Mouse (Mus musculus) thymus, adult 2 months (tissue): ENCODE results near the gene Ngdn. TPM values are rescaled to one million over a fixed set of nuclear protein-coding genes. Genes with fewer than 3 reads are reported as not detected.

Experiments
- DNase-seq: peaks from one replicate; pipeline ENCODE4 v3.0.0; 2021
- H3K27ac ChIP-seq: fragments of 200-500 bp; 2 replicates; pipeline ENCODE4 v1.5.1; 2012; ENCODE audit warnings: low read length, control low read depth; ENCODE audit not compliant: control insufficient read depth, insufficient read depth
- H3K27me3 ChIP-seq: fragments of 200-500 bp; 2 replicates; pipeline ENCODE4 v1.6.1; 2012; ENCODE audit warnings: mild to moderate bottlenecking, low read length, moderate library complexity, mixed read lengths; ENCODE audit not compliant: control insufficient read depth, insufficient read depth
- H3K36me3 ChIP-seq: fragments of 200-500 bp; 2 replicates; pipeline ENCODE4 v1.6.1; 2012; ENCODE audit warnings: mild to moderate bottlenecking, low read length, moderate library complexity; ENCODE audit not compliant: control insufficient read depth, insufficient read depth
- H3K4me1 ChIP-seq: fragments of 200-500 bp; replicated peaks from 2 replicates; pipeline ENCODE4 v1.6.1; 2012; ENCODE audit warnings: low read length; ENCODE audit not compliant: control insufficient read depth, insufficient read depth
- H3K4me3 ChIP-seq: fragments of 200-500 bp; 2 replicates; pipeline ENCODE4 v1.5.1; 2012; ENCODE audit warnings: mild to moderate bottlenecking, low read length, control low read depth, moderate library complexity; ENCODE audit not compliant: control insufficient read depth, insufficient read depth
- CTCF ChIP-seq: fragments of 200-500 bp; IDR thresholded peaks from 2 replicates; pipeline ENCODE4 v1.5.1; 2012; ENCODE audit warnings: mild to moderate bottlenecking, control low read depth, low read length, moderate library complexity, borderline replicate concordance; ENCODE audit not compliant: control insufficient read depth, poor library complexity, insufficient read depth; ENCODE audit errors: extremely low read depth
- POLR2A ChIP-seq: fragments of 200-500 bp; IDR thresholded peaks from 2 replicates; pipeline ENCODE4 v1.6.1; 2012; ENCODE audit warnings: mild to moderate bottlenecking, low read length, control low read depth, moderate library complexity; ENCODE audit not compliant: control insufficient read depth, poor library complexity, insufficient read depth; ENCODE audit errors: extremely low read depth
- whole genome bisulfite sequencing: fragments of 180-500 bp; shearing (Covaris S2); methylation state at CpG from one replicate; pipeline ENCODE4 v1.1.7; 2018; 5-methylcytosine and 5-hydroxymethylcytosine counted together
- polyA plus RNA-seq: library from polyadenylated mRNA; depleted of rRNA; stranded (reverse); fragments of >200 nt; gene quantifications from 2 replicates; pipeline ENCODE4 v1.2.3, GENCODE M21; 2012

The Ngdn gene
- polyA plus RNA-seq, 1 experiment = 31.0 TPM

GRCm38 (mm10) chr14:55002687-55003120, 12.6 kb upstream of the Ngdn start:
- no peaks in the 10 kb centered on the region for H3K36me3 ChIP-seq
- WGBS = 73% methylated on average over 7 of the region's 7 CpGs
- no peak for DNase-seq
- H3K4me3 ChIP-seq = no peak overlapping the region
- TF ChIP-seq CTCF (no peak), POLR2A (no peak)
- H3K27ac ChIP-seq = no peak overlapping the region
- H3K4me1 ChIP-seq = no peaks in the 10 kb centered on the region; the same call in 1 of the 2 replicates
- no peaks in the 10 kb centered on the region for H3K27me3 ChIP-seq

GRCm38 (mm10) chr14:55003878-55004855, 11.1 kb upstream of the Ngdn start:
- 82% methylated on average over 18 of the region's 18 CpGs for whole genome bisulfite sequencing
- DNase-seq = no peak
- Histone ChIP-seq H3K4me3 (no peak overlapping the region), H3K4me1 (no peaks in the 10 kb centered on the region; the same call in 1 of the 2 replicates), H3K36me3 (no peaks in the 10 kb centered on the region), H3K27ac (no peak overlapping the region), H3K27me3 (no peaks in the 10 kb centered on the region)
- no peak for TF ChIP-seq POLR2A

GRCm38 (mm10) chr14:55005506-55005905, 9.7 kb upstream of the Ngdn start:
- Histone ChIP-seq H3K36me3 (no peaks in the 10 kb centered on the region), H3K27ac (no peak overlapping the region)
- 93% methylated on average over 2 of the region's 2 CpGs for WGBS

GRCm38 (mm10) chr14:55005967-55006366, 9.3 kb upstream of the Ngdn start:
- WGBS = 95% methylated on average over 8 of the region's 8 CpGs
- no peaks in the 10 kb centered on the region for H3K36me3 ChIP-seq
- TF ChIP-seq CTCF (no peak), POLR2A (no peak)
- no peak for DNase-seq
- no peak overlapping the region for H3K4me3 ChIP-seq
- H3K27ac ChIP-seq = no peak overlapping the region
- H3K4me1 ChIP-seq = no peaks in the 10 kb centered on the region; the same call in 1 of the 2 replicates
- no peaks in the 10 kb centered on the region for H3K27me3 ChIP-seq

More at GRCm38 (mm10) chr14:55005506-55005905, 9.7 kb upstream of the Ngdn start:
- Histone ChIP-seq H3K4me1 (no peaks in the 10 kb centered on the region; the same call in 1 of the 2 replicates), H3K4me3 (no peak overlapping the region), H3K27me3 (no peaks in the 10 kb centered on the region)
- no peak for TF ChIP-seq CTCF
- no peak for DNase-seq

GRCm38 (mm10) chr14:55006541-55006940, 8.7 kb upstream of the Ngdn start:
- no peak for TF ChIP-seq POLR2A
- TF ChIP-seq CTCF = no peak
- Histone ChIP-seq H3K36me3 (no peaks in the 10 kb centered on the region), H3K4me3 (no peak overlapping the region), H3K4me1 (no peaks in the 10 kb centered on the region; the same call in 1 of the 2 replicates), H3K27me3 (no peaks in the 10 kb centered on the region), H3K27ac (no peak overlapping the region)
- WGBS = 85% methylated on average over 3 of the region's 3 CpGs
- no peak for DNase-seq

GRCm38 (mm10) chr14:55007120-55007908, 7.9 kb upstream of the Ngdn start:
- Histone ChIP-seq H3K27me3 (no peaks in the 10 kb centered on the region), H3K36me3 (no peaks in the 10 kb centered on the region), H3K27ac (no peak overlapping the region), H3K4me1 (no peaks in the 10 kb centered on the region; the same call in 1 of the 2 replicates), H3K4me3 (no peak overlapping the region)
- 95% methylated on average over 9 of the region's 9 CpGs for WGBS
- no peak for DNase-seq
- TF ChIP-seq CTCF = no peak
- no peak for TF ChIP-seq POLR2A
